In genomic region chr16:19761691-19762090, GRCm38 (mm10) we compare ENCODE assay signal across 8 mouse cellular contexts. TPM values are rescaled to one million over a fixed set of nuclear protein-coding genes. Genes with fewer than 3 reads are reported as not detected.
A peak's percentile ranks its signal among the peaks of the same experiment; 100 is the strongest.
DNase-seq lines count a peak whose midpoint lies in the region; TF ChIP-seq lines count a peak whose summit lies in the region.

No protein-coding gene starts in this region.

- H3K4me1 ChIP-seq in thymus, adult 2 months (replicated peaks; ENCODE audit: control insufficient read depth, insufficient read depth, low read length): peaks cover 4% of the 10 kb centered on the region
- H3K4me1 ChIP-seq in hindbrain, embryonic 10.5 days (replicated peaks): peaks cover 21% of the 10 kb centered on the region
- H3K4me1 ChIP-seq in spleen, adult 2 months (ENCODE audit: control insufficient read depth, insufficient read depth, insufficient read length): peaks cover 6% of the 10 kb centered on the region

- no peak overlapping the region for H3K4me3 ChIP-seq in thymus, adult 2 months (ENCODE audit: control insufficient read depth, insufficient read depth, low read length)
- peak overlapping the region; percentile 77 for H3K4me3 ChIP-seq in hindbrain, embryonic 10.5 days
- peak overlapping the region; percentile 82 for H3K4me3 ChIP-seq in spleen, adult 2 months (ENCODE audit: extremely low read depth, insufficient read depth, insufficient read length)

- no peak for TF ChIP-seq POLR2A in thymus, adult 2 months (IDR thresholded peaks at IDR 0.05; ENCODE audit: control insufficient read depth, extremely low read depth, insufficient read depth, low read length, poor library complexity)
- TF ChIP-seq POLR2A in spleen, adult 2 months (IDR thresholded peaks at IDR 0.05; ENCODE audit: low read depth, low read length): peak; percentile 3; the same call in 1 of the 2 replicates

- whole genome bisulfite sequencing in thymus, adult 2 months: 23% methylated on average over 1 of the region's 1 CpGs
- 55% methylated on average over 1 of the region's 1 CpGs for WGBS in hindbrain, embryonic 10.5 days
- 19% methylated on average over 1 of the region's 1 CpGs for WGBS in spleen, adult 2 months

- H3K27me3 ChIP-seq in thymus, adult 2 months (ENCODE audit: control insufficient read depth, insufficient read depth, low read length): no peaks in the 10 kb centered on the region
- no peaks in the 10 kb centered on the region for H3K27me3 ChIP-seq in hindbrain, embryonic 10.5 days (ENCODE audit: insufficient read depth, poor library complexity, severe bottlenecking)
- no peaks in the 10 kb centered on the region for H3K27me3 ChIP-seq in spleen, adult 2 months (ENCODE audit: control insufficient read depth, insufficient read depth, low read length)

- no peak overlapping the region for H3K27ac ChIP-seq in thymus, adult 2 months (ENCODE audit: control insufficient read depth, insufficient read depth, low read length)
- H3K27ac ChIP-seq in hindbrain, embryonic 10.5 days: peak overlapping the region; percentile 95
- H3K27ac ChIP-seq in spleen, adult 2 months (ENCODE audit: insufficient read depth, low read length): peak overlapping the region; percentile 83; the same call in 1 of the 2 replicates

- peak; percentile 2 for DNase-seq in thymus, adult 2 months
- DNase-seq in thymus, postnatal 36 days: no peak
- no peak for DNase-seq in hindbrain, embryonic 10.5 days (ENCODE audit: low spot score)
- peak; percentile 1 for DNase-seq in lung, postnatal 10 days
- peak; percentile 77 to 83 for DNase-seq in spleen, adult 2 months (ENCODE audit: low read depth in 1 of 2, low spot score in 2 of 2)
- DNase-seq in gastrocnemius, postnatal 14 days: no peak
- DNase-seq in left cerebral cortex, postnatal 25 days (ENCODE audit: low spot score in 2 of 2): no peak
- DNase-seq in right cerebral cortex, postnatal 10 days (ENCODE audit: low spot score in 2 of 2): no peak

- no peaks in the 10 kb centered on the region; the same call in 1 of the 2 replicates for H3K36me3 ChIP-seq in thymus, adult 2 months (ENCODE audit: control insufficient read depth, insufficient read depth, low read length)
- H3K36me3 ChIP-seq in hindbrain, embryonic 10.5 days: peaks cover 27% of the 10 kb centered on the region
- H3K36me3 ChIP-seq in spleen, adult 2 months (ENCODE audit: control insufficient read depth, insufficient read depth, low read length): peaks cover 20% of the 10 kb centered on the region

- intact Hi-C loops in gastrocnemius, postnatal 14 days (cut with DNase I; ENCODE audit: low total_unique reads): no loop called here
- intact Hi-C loops in left cerebral cortex, postnatal 25 days (cut with DNase I): no loop called here

- peaks cover 6% of the 10 kb centered on the region; the same call in 1 of the 2 replicates for H3K9me3 ChIP-seq in hindbrain, embryonic 10.5 days

- TF ChIP-seq CTCF in thymus, adult 2 months (IDR thresholded peaks at IDR 0.05; ENCODE audit: borderline replicate concordance, control insufficient read depth, extremely low read depth, insufficient read depth, low read length, poor library complexity): no peak
- no peak for TF ChIP-seq CTCF in spleen, adult 2 months (IDR thresholded peaks at IDR 0.05; ENCODE audit: extremely low read depth, insufficient read depth, insufficient read length, insufficient replicate concordance)

RNA-seq across cellular contexts. Expression of gene B3gnt5, which starts 1.7 kb away (rescaled TPM):
- polyA plus RNA-seq in thymus, adult 2 months (2012; rRNA removed): 2.0 and 2.1 TPM in 2 replicates
- 32.3 and 35.4 TPM in 2 replicates for polyA plus RNA-seq in hindbrain, embryonic 10.5 days (2016; fragmentation: Nextera tagmentation; extraction: Ambion mirVana)
- 6.6 and 6.7 TPM in 2 replicates for polyA plus RNA-seq in spleen, adult 2 months (2012; rRNA removed)
- 1 to 10 TPM in 1 of 2 experiments, under 1 TPM in 1; 0.66 to 3.0 TPM for total RNA-seq in gastrocnemius, postnatal 14 days (2021)
- under 1 TPM; 0.57 to 0.92 TPM for total RNA-seq in left cerebral cortex, postnatal 25 days (2021)

RNA-seq across cellular contexts. Expression of gene Lamp3, which starts 55.5 kb away (rescaled TPM):
- polyA plus RNA-seq in thymus, adult 2 months (2012; rRNA removed): 0.05 and 0.16 TPM in 2 replicates
- 0.07 and 0.11 TPM in 2 replicates for polyA plus RNA-seq in hindbrain, embryonic 10.5 days (2016; fragmentation: Nextera tagmentation; extraction: Ambion mirVana)
- 0.06 and 0.11 TPM in 2 replicates for polyA plus RNA-seq in spleen, adult 2 months (2012; rRNA removed)
- under 1 TPM; 0.06 to 0.11 TPM for total RNA-seq in gastrocnemius, postnatal 14 days (2021)
- under 1 TPM in 1 of 2 experiments, not detected in 1; 0.11 TPM for total RNA-seq in left cerebral cortex, postnatal 25 days (2021)

Comparison
In these comparisons a context has a peak if more than half of its experiments do, and no peak if none do; other contexts are left out.
1. DNase-seq: peak in thymus, adult 2 months (single experiment), lung, postnatal 10 days (single experiment) and spleen, adult 2 months (2 of 2); none in thymus, postnatal 36 days (0 of 2), hindbrain, embryonic 10.5 days (single experiment), gastrocnemius, postnatal 14 days (single experiment), left cerebral cortex, postnatal 25 days (0 of 2) and right cerebral cortex, postnatal 10 days (0 of 2).